Mouse (Mus musculus) heart, postnatal 0 days (tissue): Measurements from ENCODE around the gene 9930104L06Rik. TPM values are rescaled to one million over a fixed set of nuclear protein-coding genes. Genes with fewer than 3 reads are reported as not detected.

ENCODE experiments used
- ATAC-seq: fragments of 200-750 bp; cut with Nextera tagmentation; 2 replicates; pipeline ENCODE4 v1.8.0; 2017; ENCODE audit warnings: low read depth, moderate number of reproducible peaks, moderate library complexity; ENCODE audit not compliant: insufficient read depth
- DNase-seq: peaks from one replicate; pipeline ENCODE4 v3.0.0-alpha.2; 2016; ENCODE audit warnings: low spot score
- H3K27ac ChIP-seq: fragments of 300-500 bp; sonication (generic); 2 replicates; pipeline ENCODE4 v1.5.1; 2014; ENCODE audit warnings: low read depth, mild to moderate bottlenecking
- H3K27me3 ChIP-seq: fragments of 300-500 bp; sonication (generic); 2 replicates; pipeline ENCODE4 v1.6.1; 2014; ENCODE audit warnings: low read length, mixed read lengths; ENCODE audit not compliant: control insufficient read depth, insufficient read depth
- H3K36me3 ChIP-seq: fragments of 300-500 bp; sonication (generic); replicated peaks from 2 replicates; pipeline ENCODE4 v1.6.1; 2014; ENCODE audit warnings: low read length, mixed read lengths; ENCODE audit not compliant: control insufficient read depth, insufficient read depth
- H3K4me1 ChIP-seq: fragments of 300-500 bp; sonication (generic); 2 replicates; pipeline ENCODE4 v1.6.1; 2014; ENCODE audit warnings: antibody characterized with exemption; ENCODE audit not compliant: control insufficient read depth, insufficient read depth
- H3K4me2 ChIP-seq: fragments of 300-500 bp; sonication (generic); 2 replicates; pipeline ENCODE4 v1.6.1; 2014; ENCODE audit warnings: low read depth, mild to moderate bottlenecking, low read length, moderate library complexity
- H3K4me3 ChIP-seq: fragments of 300-500 bp; sonication (generic); 2 replicates; pipeline ENCODE4 v1.5.1; 2014; ENCODE audit warnings: low read depth, low read length
- H3K9ac ChIP-seq: fragments of 300-500 bp; sonication (generic); replicated peaks from 2 replicates; pipeline ENCODE4 v1.6.1; 2014; ENCODE audit warnings: low read depth, low read length, mixed read lengths
- H3K9me3 ChIP-seq: fragments of 300-500 bp; sonication (generic); replicated peaks from 2 replicates; pipeline ENCODE4 v1.6.1; 2016; ENCODE audit warnings: low read length; ENCODE audit not compliant: control insufficient read depth
- CTCF ChIP-seq: IDR thresholded peaks from 2 replicates; pipeline ENCODE4 v1.5.1; 2016; ENCODE audit warnings: antibody characterized with exemption, control low read depth, low read depth
- EP300 ChIP-seq: IDR thresholded peaks from 2 replicates; pipeline ENCODE4 v1.6.1; 2016; ENCODE audit warnings: antibody characterized with exemption, low read depth
- WGBS: fragments of 180-500 bp; shearing (Covaris S2); extraction: QIAGEN DNeasy Blood & Tissue Kit; methylation state at CpG from one replicate; pipeline ENCODE4 v1.1.7; 2014; 5-methylcytosine and 5-hydroxymethylcytosine counted together
- polyA plus RNA-seq: library from polyadenylated mRNA; unstranded; fragments of >200 nt; fragmentation: Nextera tagmentation; extraction: Ambion mirVana; gene quantifications from 2 replicates; pipeline ENCODE4 v1.2.1, GENCODE M21; 2015
- total RNA-seq: library from RNA; depleted of rRNA; stranded (reverse); fragments of >200 nt; gene quantifications from 2 replicates; pipeline ENCODE4 v1.2.3, GENCODE M21; 2014; ENCODE audit warnings: low replicate concordance; rRNA removed

Gene 9930104L06Rik
- total and polyA plus RNA-seq, 2 experiments from 2014 or later, result 7.1 to 18.7 TPM

- H3K27ac ChIP-seq, result no peak overlapping the region
Measured at GRCm38 (mm10) chr4:124989787-124990253, 53.0 kb downstream of the 9930104L06Rik start.

GRCm38 (mm10) chr4:124990325-124990724 lies 53.5 kb downstream of the 9930104L06Rik start:
- Histone ChIP-seq H3K27me3 (peaks cover 70% of the 10 kb centered on the region), H3K27ac (no peak overlapping the region), H3K4me3 (no peak overlapping the region), H3K9me3 (no peaks in the 10 kb centered on the region), H3K4me2 (no peak overlapping the region), H3K9ac (no peak overlapping the region), H3K36me3 (no peaks in the 10 kb centered on the region), H3K4me1 (peaks cover 5% of the 10 kb centered on the region; the same call in 1 of the 2 replicates)
- ATAC-seq, result no peak
- DNase-seq, result no peak
- WGBS, result 5% methylated on average over 6 of the region's 7 CpGs
- TF ChIP-seq EP300 (no peak), CTCF (no peak)

More at GRCm38 (mm10) chr4:124989787-124990253, 53.0 kb downstream of the 9930104L06Rik start:
- Histone ChIP-seq H3K9ac (no peak overlapping the region), H3K4me1 (peaks cover 5% of the 10 kb centered on the region; the same call in 1 of the 2 replicates), H3K9me3 (no peaks in the 10 kb centered on the region), H3K4me2 (no peak overlapping the region), H3K4me3 (no peak overlapping the region), H3K27me3 (peaks cover 75% of the 10 kb centered on the region), H3K36me3 (no peaks in the 10 kb centered on the region)
- TF ChIP-seq CTCF (no peak), EP300 (no peak)
- ATAC-seq, result no peak
- 6% methylated on average over 20 of the region's 20 CpGs for WGBS
- no peak for DNase-seq

Other genes with a start within 250 kb of the 9930104L06Rik start
- 2.6 and 5.5 TPM in 2 replicates for gene Utp11, start 243.4 kb upstream of the 9930104L06Rik start, total RNA-seq
- gene Utp11, start 243.4 kb upstream of the 9930104L06Rik start, polyA plus RNA-seq, result 33.4 and 39.7 TPM in 2 replicates
- gene Fhl3, start 236.3 kb upstream of the 9930104L06Rik start, total RNA-seq, result 7.1 and 14.5 TPM in 2 replicates
- 6.2 and 6.5 TPM in 2 replicates for gene Fhl3, start 236.3 kb upstream of the 9930104L06Rik start, polyA plus RNA-seq
- gene Sf3a3, start 222.3 kb upstream of the 9930104L06Rik start, total RNA-seq, result 15.4 and 23.6 TPM in 2 replicates
- 47.5 and 50.6 TPM in 2 replicates for gene Sf3a3, start 222.3 kb upstream of the 9930104L06Rik start, polyA plus RNA-seq
- 4.7 and 8.2 TPM in 2 replicates for gene Inpp5b, start 195.2 kb upstream of the 9930104L06Rik start, total RNA-seq
- 8.0 and 10.4 TPM in 2 replicates for gene Inpp5b, start 195.2 kb upstream of the 9930104L06Rik start, polyA plus RNA-seq
- gene Mtf1, start 134.9 kb upstream of the 9930104L06Rik start, total RNA-seq, result 4.8 and 7.1 TPM in 2 replicates
- 9.0 and 9.5 TPM in 2 replicates for gene Mtf1, start 134.9 kb upstream of the 9930104L06Rik start, polyA plus RNA-seq
- 31.8 and 41.3 TPM in 2 replicates for gene Yrdc, start 86.4 kb upstream of the 9930104L06Rik start, total RNA-seq
- 15.8 and 16.9 TPM in 2 replicates for gene Yrdc, start 86.4 kb upstream of the 9930104L06Rik start, polyA plus RNA-seq
- 70.2 and 127 TPM in 2 replicates for gene 1110065P20Rik, start 85.9 kb upstream of the 9930104L06Rik start, total RNA-seq
- gene 1110065P20Rik, start 85.9 kb upstream of the 9930104L06Rik start, polyA plus RNA-seq, result 51.5 and 54.3 TPM in 2 replicates
- gene Maneal, start 74.9 kb upstream of the 9930104L06Rik start, total RNA-seq, result 0.39 TPM in 1 of 2 replicates, not detected in the other
- gene Maneal, start 74.9 kb upstream of the 9930104L06Rik start, polyA plus RNA-seq, result 0.04 and 0.11 TPM in 2 replicates
- not detected in 2 replicates for gene Epha10, start 56.1 kb upstream of the 9930104L06Rik start, total RNA-seq
- not detected in 2 replicates for gene Epha10, start 56.1 kb upstream of the 9930104L06Rik start, polyA plus RNA-seq
- 26.4 and 28.5 TPM in 2 replicates for gene Cdca8, start 2.3 kb downstream of the 9930104L06Rik start, total RNA-seq
- 31.0 and 31.7 TPM in 2 replicates for gene Cdca8, start 2.3 kb downstream of the 9930104L06Rik start, polyA plus RNA-seq
- gene Rspo1, start 49.4 kb downstream of the 9930104L06Rik start, total RNA-seq, result 3.8 and 4.0 TPM in 2 replicates
- 1.7 and 1.9 TPM in 2 replicates for gene Rspo1, start 49.4 kb downstream of the 9930104L06Rik start, polyA plus RNA-seq
- gene Gnl2, start 79.5 kb downstream of the 9930104L06Rik start, total RNA-seq, result 15.5 and 21.1 TPM in 2 replicates
- gene Gnl2, start 79.5 kb downstream of the 9930104L06Rik start, polyA plus RNA-seq, result 44.2 and 47.4 TPM in 2 replicates
- not detected in 2 replicates for gene Dnali1, start 128.7 kb downstream of the 9930104L06Rik start, total RNA-seq
- 0.27 TPM in 1 of 2 replicates, not detected in the other for gene Dnali1, start 128.7 kb downstream of the 9930104L06Rik start, polyA plus RNA-seq
- 15.9 and 29.2 TPM in 2 replicates for gene Snip1, start 129.6 kb downstream of the 9930104L06Rik start, total RNA-seq
- 9.9 and 10.5 TPM in 2 replicates for gene Snip1, start 129.6 kb downstream of the 9930104L06Rik start, polyA plus RNA-seq
- 11.0 and 28.9 TPM in 2 replicates for gene Meaf6, start 148.1 kb downstream of the 9930104L06Rik start, total RNA-seq
- gene Meaf6, start 148.1 kb downstream of the 9930104L06Rik start, polyA plus RNA-seq, result 28.9 and 33.2 TPM in 2 replicates
- 0.57 and 1.0 TPM in 2 replicates for gene Zc3h12a, start 190.8 kb downstream of the 9930104L06Rik start, total RNA-seq
- 0.59 and 0.65 TPM in 2 replicates for gene Zc3h12a, start 190.8 kb downstream of the 9930104L06Rik start, polyA plus RNA-seq